Mouse (Mus musculus) heart, adult 8-10 months (tissue): ENCODE data around the gene Kdelr1. TPM values are rescaled to one million over a fixed set of nuclear protein-coding genes. Genes with fewer than 3 reads are reported as not detected.
A peak's percentile ranks its signal among the peaks of the same experiment; 100 is the strongest.

Source experiments
- DNase-seq: peaks from one replicate; pipeline ENCODE4 v3.0.0; 2022; ENCODE audit warnings: low spot score
- total RNA-seq, 4 experiments: library from RNA; stranded (reverse); gene quantifications; 2 replicates each; pipeline ENCODE4 v1.2.4; 2022

The Kdelr1 gene
- total RNA-seq, 4 experiments from 2014 or later = 115 to 134 (median 127) TPM

DNA sequence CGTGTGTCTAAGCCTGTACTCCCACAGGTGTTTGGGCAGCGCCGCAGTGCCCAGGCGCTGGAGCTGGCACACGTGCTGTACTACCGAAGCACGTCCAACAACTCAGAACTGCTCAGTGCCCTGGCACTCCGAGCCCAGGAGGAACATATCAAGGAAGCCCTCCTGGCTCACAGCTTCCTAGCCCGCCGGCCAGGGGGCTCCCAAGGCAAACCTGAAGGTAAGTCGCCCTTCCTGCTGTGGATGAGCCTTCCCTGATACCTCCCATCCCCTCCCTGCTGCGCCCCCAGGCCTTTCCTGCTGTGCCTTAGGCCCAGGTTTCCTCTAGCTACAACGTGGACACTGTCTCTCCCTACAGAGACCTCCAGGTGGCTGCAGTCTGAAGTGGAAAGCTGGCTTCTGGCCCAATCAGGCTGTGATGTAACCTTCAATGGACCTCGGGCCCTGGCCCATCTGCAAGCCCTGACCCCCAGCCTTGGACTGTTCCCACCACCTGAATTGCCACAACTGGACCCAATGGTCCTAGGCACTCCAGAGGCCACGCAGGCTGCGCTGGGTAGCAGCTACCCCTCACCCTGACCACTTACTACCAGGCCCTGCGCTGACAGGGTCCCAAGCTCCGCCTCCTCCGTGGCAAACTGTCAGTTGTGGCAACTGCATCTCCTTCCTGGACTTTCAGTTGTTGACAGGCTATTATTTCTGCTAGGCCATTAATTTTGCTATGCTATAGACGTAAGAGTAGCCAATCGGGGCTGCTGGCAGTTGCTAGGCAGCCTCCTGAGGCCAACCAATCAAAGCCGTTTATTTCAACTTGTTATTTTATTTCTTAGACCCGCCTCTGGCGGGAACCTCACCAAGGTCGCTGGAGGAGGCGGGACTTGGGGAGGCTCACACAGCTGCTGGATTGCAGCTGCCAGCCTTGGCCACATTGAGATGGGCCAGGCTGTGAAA lies 43.8 kb downstream of the Kdelr1 start:
- DNase-seq = peak; percentile 77

DNA sequence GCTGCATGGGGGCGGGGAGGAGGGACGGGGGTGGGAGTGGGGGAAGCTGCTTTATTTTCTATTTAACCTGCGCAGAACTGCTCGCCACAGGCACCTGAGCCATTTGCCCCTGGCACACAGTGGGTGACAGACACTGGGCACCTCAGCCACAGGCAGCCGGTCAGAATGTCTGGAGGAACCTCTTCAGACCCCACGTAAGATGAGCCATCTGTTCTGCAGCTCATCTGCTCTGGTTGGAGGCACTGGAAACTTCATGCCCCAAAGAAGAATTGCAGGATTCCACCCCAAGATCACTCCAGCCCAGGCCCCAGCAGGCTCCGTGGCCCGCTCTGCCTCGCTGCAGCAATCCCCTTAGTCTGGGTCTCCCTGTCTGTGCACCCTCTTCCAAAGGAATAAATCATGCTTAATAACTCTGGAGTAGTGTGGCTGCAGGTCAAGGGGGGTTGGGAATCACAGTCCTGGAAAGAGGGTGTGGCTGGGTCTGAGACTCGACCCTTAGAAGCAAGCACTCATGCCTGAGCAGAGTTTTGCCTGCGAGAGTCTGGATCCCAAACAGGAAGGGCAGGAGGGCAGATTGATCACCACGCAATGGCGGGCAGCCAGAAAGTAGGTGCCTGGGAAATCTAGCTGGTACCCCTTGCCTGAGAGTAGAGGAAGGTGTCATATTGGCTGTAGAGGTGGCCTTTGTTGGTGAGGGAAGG lies 44.6 kb downstream of the Kdelr1 start:
- no peak for DNase-seq

DNA sequence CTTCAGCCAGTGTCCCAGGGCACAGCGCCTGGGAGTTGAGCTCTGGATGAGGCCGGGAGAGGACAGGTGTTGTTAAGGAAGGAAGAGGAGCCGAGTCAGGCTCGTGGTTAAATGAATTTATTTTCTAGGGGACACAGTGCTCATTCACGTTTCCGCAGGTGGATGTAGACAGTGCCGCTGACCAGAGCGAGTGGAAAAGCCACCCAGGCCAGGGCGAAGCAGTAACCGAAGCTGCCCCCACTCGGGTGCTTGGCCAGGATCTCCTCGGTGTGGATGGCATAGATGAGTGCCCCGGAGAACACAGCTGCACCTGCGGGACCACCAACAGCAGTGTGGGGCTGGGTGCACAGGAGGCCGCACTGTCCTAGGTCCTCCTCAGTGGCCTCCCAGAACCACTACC lies 45.4 kb downstream of the Kdelr1 start:
- DNase-seq = no peak

DNA sequence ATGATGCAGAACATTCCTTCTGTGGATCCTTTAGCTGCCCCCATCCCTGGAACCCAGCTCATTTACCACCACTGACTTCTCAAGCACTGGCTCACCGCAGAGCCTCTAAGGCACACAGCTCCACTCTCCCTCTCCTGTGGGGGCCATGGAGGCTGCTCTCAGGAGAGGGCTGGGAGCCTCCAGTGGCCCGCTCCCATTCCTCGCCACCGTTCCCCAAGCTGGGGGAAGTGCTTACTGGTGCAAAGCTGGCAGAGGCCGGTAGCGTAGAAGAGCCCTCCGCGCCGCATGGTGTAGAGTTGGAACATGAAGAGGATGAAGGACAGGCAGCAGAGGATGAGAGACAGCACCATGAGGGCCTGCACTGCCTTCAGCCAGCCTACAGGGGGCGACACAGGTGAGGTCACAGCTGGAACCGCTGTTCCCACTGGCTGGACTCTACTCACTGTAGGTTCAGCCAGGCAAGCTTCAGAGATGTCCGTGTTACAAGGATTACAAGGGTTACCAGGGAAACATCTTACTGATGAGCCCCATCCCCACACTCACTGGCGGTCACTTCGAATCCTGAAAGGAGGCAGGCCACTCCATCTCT lies 46.6 kb downstream of the Kdelr1 start:
- DNase-seq = no peak

DNA sequence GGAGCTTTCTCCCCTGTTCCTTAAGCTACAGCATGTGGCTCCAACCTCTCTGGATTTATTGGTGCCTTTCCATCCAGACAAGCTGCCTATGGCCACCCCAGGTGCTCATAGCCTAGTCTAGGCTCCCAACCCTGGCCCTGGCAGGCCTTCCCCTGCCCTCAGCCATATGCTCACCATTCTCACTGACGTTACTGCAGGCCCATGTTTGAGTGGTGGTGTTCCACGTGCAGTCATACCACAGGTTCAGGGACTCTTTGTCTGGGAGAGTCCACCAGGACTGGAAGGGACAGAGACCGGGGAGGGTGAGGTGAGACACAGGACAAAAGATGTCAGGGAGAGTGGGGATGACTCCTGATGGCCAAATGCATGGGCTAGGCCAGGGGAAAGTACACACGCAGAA lies 47.2 kb downstream of the Kdelr1 start:
- no peak for DNase-seq

DNA sequence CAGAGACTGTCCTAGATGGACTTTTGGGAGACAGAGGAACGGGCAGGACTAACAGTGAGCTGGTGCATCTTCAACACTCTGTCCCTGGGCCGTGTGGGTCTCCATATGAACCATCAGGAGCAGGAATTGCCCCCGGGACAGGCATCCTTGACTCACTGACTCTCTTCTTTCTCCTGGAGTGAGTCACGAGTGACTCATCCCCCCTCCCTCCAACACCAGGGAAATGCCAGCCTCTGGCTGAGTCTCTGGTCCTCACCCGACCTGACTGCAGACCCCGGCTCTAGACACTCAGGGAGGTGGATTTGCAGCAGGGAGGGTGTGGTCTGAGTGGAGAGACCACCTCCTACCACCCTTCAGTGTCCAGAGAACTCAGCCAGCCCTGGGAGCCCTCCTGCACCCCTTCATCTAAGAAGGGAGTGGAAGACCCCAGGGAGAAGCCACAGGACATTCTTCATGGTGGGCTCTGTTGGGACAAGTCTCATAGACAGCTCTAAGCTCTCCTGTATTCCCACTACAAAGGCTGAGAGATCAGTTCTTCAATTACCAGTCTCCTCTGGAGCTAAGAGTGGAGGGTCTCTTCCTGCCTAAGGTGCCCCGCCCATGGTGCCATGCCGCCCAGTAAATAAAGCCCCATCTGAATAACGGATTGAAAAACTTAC lies 48.1 kb downstream of the Kdelr1 start:
- DNase-seq = peak; percentile 33

DNA sequence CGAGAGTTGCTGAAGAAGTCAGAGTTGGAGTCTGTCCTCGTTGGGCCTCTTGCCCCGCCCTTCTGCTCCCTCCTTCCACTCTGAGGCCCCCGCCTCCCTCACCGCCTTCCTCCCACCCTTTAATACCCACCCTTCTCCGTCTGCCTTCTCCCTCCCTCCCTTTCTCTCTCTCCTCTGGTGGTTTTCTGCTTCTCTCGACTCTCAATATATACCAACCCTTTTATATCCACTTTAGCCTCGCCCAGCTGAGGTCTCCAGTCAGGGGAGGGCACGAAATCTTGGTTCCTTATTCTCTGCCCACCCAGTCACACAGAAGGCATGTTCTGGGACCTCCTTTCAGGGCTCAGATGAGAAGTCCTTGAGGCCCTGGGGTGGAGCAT lies 48.7 kb downstream of the Kdelr1 start, which contains the start of gene Emp3:
Emp3 (minus strand) TSS at position 163 of the 380 bp plus-strand sequence.
- DNase-seq = peak; percentile 56

DNA sequence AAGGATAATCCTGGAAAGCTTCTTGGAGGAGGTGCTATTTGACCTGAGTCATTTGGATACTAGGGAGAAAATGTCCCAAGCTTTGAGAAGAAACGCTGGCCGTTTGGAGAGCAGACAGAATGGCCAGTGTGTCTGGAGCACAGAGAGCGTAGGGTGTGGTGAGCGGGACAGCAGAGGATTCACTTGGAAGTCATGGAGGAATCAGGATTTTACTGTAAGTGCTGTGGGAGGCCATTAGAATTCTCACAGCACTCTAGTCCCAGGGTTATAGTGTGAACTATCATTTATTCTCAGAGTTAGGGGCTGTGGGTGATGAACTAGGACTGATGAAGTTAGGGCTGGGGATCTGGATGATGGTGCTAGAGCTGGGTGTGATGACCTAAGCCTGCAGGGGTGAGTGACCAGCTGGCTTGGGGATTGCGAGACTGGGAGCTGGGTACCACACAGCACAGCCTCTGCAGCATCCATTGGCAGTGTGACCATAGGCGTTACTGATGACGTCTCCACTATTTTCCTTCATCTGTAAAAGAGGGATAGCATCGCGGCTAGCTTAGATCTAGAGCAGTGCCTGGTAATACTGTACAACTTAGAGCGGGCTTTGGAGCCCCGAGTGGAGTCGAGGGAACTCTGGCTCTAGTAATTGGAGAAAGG lies 49.5 kb downstream of the Kdelr1 start:
- peak; percentile 10 for DNase-seq

DNA sequence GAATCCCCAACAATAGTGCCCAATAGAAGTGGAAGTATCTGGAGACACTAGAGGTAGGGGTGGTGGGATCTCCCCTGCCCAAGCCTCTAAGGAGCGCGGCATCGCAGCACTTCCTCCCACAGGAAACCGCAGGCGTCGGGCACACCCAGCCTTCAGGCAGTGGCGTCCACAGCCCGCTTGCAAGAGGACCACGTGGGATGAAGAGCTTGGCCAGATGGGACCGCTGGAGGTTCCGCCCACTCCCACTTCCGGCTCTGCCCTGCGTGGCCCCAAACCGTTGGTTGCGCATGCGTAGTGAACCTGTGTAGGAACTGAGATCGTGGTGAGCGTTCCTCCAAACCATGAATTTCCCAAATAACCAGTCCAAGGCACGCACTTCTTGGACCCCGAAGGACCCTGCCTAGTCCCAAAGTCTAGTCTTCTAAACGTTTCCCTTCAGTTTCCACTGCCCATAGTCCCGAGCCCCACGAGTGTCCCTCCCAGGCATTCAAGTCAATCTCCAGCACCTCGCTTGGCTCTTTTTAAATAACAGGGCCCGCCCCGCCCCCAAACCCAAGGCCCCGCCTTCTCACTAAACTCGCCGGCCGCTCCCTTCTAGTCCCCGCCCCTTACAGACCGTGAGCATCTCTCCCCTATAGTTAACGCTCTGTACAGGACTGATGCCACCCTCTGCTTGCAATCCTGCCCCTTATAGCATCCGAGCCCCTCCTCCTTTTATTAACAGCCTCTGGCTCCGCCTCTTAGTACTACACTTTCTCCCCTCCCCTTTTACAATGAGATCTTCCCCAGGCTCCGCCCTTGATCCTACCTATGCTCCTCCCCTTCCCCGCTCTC lies 50.6 kb downstream of the Kdelr1 start:
- DNase-seq = peak; percentile 98

DNA sequence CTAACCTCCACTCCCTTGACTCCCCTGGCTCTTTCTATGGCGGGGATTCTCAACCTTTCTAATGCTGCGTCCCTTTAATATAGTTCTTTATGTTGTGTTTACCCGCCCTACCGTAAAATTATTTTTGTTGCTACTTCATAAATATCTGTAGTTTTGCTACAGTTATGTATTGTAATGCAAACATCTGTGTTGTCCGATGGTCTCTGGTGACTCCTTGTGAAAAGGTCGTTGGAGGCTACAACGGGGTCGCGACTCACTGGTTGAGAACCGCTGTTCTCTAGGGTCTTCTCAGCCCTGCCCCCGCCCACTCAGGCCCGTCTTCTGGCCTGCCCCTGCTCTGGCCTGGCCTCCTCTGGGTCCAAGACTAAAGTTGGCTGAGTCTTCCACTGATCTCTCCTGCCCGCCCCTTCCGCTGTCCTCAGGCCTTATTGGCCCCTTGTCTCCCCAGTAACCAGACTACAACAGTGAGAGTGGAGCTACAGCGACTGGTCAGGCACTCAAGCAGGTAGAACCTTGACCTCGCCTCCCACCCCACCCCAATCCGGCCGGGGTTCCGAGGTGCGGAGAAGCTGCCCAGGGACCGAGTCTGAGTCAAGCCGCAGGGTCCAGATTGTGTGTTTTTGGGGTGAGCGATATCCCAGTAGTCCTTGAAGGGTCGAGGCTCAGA lies 51.3 kb downstream of the Kdelr1 start, which contains the start of gene Ccdc114:
Ccdc114 (plus strand) TSS at position 311 of the 667 bp plus-strand sequence.
- peak; percentile 91 for DNase-seq

DNA sequence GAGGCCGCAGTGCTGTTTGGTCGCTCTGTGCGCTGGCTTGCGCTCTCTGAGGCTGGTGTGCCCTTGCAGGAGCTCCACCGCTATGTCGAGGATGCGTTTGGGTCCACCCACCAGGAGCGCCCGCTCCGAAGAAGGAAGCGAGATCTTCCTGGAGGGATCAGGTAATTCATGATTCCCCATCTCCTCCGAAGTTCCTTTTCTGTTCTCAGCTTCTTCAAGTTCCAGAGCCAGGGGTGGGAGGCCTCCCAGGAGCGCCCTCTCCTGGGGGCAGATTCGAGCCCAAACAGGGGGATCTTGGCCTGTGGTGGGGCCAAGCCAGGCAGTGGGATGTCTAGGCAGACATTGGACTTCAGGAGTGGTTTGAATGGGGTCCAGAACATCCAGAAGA lies 51.9 kb downstream of the Kdelr1 start:
- DNase-seq = no peak

DNA sequence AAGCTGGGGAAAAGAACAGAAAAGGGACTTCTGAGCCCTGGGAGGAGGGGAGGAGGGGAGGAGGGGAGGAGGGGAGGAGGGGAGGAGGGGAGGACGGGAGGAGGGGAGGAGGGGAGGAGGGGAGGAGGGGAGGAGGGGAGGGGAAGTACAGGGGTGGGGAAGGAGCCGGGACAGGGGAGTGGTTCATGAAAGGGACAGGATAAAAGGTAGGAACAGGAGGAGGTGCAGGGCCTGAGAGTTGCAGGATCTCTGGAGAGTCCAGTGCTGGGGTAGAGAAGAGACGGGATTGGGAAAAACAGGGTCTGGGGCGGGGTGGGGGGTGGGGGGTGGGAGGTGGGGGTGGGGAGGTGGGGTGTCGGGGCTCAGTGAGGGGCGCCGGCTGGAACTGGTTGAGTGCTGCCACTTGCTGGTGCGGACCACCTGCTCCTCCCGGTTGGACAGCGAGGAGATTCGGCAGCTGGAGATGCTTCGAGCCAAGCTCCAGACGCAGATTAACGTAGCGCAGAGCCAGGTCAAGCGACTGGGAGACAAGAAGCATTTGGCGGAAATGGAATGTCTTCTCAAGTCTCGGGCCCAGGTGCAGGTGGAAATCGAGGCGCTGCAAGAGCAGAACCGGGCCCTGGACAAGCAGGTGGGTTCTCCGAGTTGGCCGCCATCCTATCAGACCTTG lies 56.2 kb downstream of the Kdelr1 start:
- no peak for DNase-seq

DNA sequence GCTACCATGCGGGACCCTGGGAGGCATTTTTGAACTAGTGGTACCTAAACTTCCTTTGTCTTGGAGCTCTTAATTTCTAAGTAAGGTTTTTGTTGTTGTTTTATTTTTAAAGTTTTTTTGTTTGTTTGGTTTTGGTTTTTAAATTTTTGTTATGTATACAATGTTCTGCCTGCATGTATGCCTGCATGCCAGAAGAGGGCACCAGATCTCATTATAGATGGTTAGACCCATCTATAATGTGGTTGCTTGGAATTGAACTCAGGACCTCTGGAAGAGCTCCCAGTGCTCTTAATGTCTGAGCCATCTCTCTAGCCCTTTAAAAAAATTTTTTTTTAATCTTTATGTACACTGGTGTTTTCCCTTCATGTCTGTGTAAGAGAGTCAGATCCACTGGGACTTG lies 57.1 kb downstream of the Kdelr1 start:
- DNase-seq = no peak

Other genes starting within 250 kb of the Kdelr1 start
- gene Rasip1, start 245.3 kb upstream of the Kdelr1 start, total RNA-seq = 10 to 100 TPM; 17.8 to 27.2 (median 26.2) TPM
- 1 to 10 TPM; 2.0 to 5.9 (median 5.1) TPM for gene Mamstr, start 232.8 kb upstream of the Kdelr1 start, total RNA-seq
- 1 to 10 TPM in 1 of 4 experiments, under 1 TPM in 3; 0.19 to 1.5 (median 0.58) TPM for gene Fut2, start 206.4 kb upstream of the Kdelr1 start, total RNA-seq
- under 1 TPM in 2 of 4 experiments, not detected in 2; 0.22 to 0.25 TPM for gene Ntn5, start 188.8 kb upstream of the Kdelr1 start, total RNA-seq
- gene Sec1, start 178.4 kb upstream of the Kdelr1 start, total RNA-seq = under 1 TPM in 3 of 4 experiments, not detected in 1; 0.16 to 0.25 (median 0.23) TPM
- 1 to 10 TPM; 5.5 to 8.7 (median 8.1) TPM for gene Car11, start 172.9 kb upstream of the Kdelr1 start, total RNA-seq
- 100 to 1,000 TPM in 3 of 4 experiments, 10 to 100 TPM in 1; 72.2 to 183 (median 152) TPM for gene Dbp, start 167.7 kb upstream of the Kdelr1 start, total RNA-seq
- 100 to 1,000 TPM; 552 to 697 (median 598) TPM for gene Rpl18, start 157.3 kb upstream of the Kdelr1 start, total RNA-seq
- gene Sphk2, start 154.8 kb upstream of the Kdelr1 start, total RNA-seq = 10 to 100 TPM; 15.3 to 19.3 (median 18.4) TPM
- under 1 TPM; 0.19 to 0.55 (median 0.44) TPM for gene Fam83e, start 151.6 kb upstream of the Kdelr1 start, total RNA-seq
- gene Spaca4, start 147.0 kb upstream of the Kdelr1 start, total RNA-seq = not detected
- under 1 TPM in 1 of 4 experiments, not detected in 3; 0.22 TPM for gene Lmtk3, start 89.0 kb upstream of the Kdelr1 start, total RNA-seq
- not detected for gene Sult2b1, start 88.1 kb upstream of the Kdelr1 start, total RNA-seq
- gene Cyth2, start 58.2 kb upstream of the Kdelr1 start, total RNA-seq = 10 to 100 TPM; 54.0 to 65.5 (median 62.1) TPM
- gene Kcnj14, start 48.0 kb upstream of the Kdelr1 start, total RNA-seq = 1 to 10 TPM in 3 of 4 experiments, under 1 TPM in 1; 0.87 to 6.1 (median 3.1) TPM
- 10 to 100 TPM; 10.2 to 16.0 (median 13.6) TPM for gene Grwd1, start 41.8 kb upstream of the Kdelr1 start, total RNA-seq
- gene Grin2d, start 5.6 kb downstream of the Kdelr1 start, total RNA-seq = 1 to 10 TPM; 1.1 to 2.2 (median 1.3) TPM
- gene Syngr4, start 23.9 kb downstream of the Kdelr1 start, total RNA-seq = not detected
- gene Tmem143, start 24.2 kb downstream of the Kdelr1 start, total RNA-seq = 100 to 1,000 TPM; 115 to 143 (median 126) TPM
- gene Emp3, start 48.6 kb downstream of the Kdelr1 start, total RNA-seq = 10 to 100 TPM; 17.3 to 24.6 (median 22.3) TPM
- 1 to 10 TPM in 3 of 4 experiments, under 1 TPM in 1; 0.66 to 1.4 (median 1.2) TPM for gene Ccdc114, start 51.3 kb downstream of the Kdelr1 start, total RNA-seq
- gene Abcc6, start 157.5 kb downstream of the Kdelr1 start, total RNA-seq = not detected
- 100 to 1,000 TPM in 1 of 4 experiments, 10 to 100 TPM in 3; 87.3 to 107 (median 96.3) TPM for gene Nomo1, start 160.9 kb downstream of the Kdelr1 start, total RNA-seq
- gene Kcnj11, start 228.0 kb downstream of the Kdelr1 start, total RNA-seq = 100 to 1,000 TPM; 130 to 134 (median 132) TPM